In the genomic region with DNA sequence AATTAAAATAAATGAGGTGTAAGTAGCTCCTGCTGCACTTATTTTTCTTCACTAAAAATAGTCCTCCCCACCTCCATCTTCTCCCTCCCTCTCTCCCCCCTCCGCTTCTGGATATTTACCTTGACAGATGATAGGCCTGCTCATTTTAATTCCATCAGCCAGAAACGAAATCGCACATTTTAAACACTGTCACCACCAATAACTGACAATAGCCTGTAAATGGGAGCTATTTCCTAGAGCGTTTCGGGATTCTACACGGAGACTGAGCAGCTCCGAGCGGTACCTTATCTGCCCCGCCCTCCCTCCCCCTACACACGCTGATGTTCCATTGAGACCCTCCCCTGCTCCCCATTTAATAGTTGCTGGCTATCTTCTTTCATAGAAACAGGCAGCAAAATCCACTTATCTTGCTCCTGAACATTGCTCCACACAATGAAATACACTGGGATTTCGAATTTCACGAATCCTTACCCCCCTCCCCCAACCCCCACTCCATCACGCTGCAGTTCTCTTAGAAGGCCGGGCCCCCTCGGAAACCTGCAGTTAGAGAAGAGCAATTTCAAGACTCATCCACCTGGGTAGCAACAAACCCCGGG, we compare ENCODE assay signal across 17 mouse cellular contexts. TPM values are rescaled to one million over a fixed set of nuclear protein-coding genes. Genes with fewer than 3 reads are reported as not detected.
DNase-seq lines count a peak whose midpoint lies in the region; ATAC-seq lines count a peak whose summit lies in the region.
"Had no signal": no experiment of that assay in that cellular context is flagged by ENCODE, and none has a peak within 500 bp of the region (broad histone marks: within the 10 kb centered on the region; RNA-seq: fewer than 3 reads in every experiment).

No protein-coding gene starts in this region.

- peaks cover 74% of the 10 kb centered on the region for H3K27me3 ChIP-seq in heart, embryonic 11.5 days (ENCODE audit: control insufficient read depth, insufficient read depth, low read length)
- H3K27me3 ChIP-seq in embryonic facial prominence, embryonic 11.5 days (ENCODE audit: control insufficient read depth, insufficient read depth, low read length): peaks cover 10% of the 10 kb centered on the region
- H3K27me3 ChIP-seq in hindbrain, embryonic 11.5 days (ENCODE audit: control insufficient read depth, insufficient read depth, low read length): peaks cover 21% of the 10 kb centered on the region
- H3K27me3 ChIP-seq in midbrain, embryonic 11.5 days (ENCODE audit: control insufficient read depth, insufficient read depth, low read length): peaks cover 19% of the 10 kb centered on the region

- no peaks in the 10 kb centered on the region for H3K4me1 ChIP-seq in heart, embryonic 11.5 days (ENCODE audit: control insufficient read depth, insufficient read depth, low read length)
- no peaks in the 10 kb centered on the region for H3K4me1 ChIP-seq in embryonic facial prominence, embryonic 11.5 days (ENCODE audit: control insufficient read depth, insufficient read depth, low read length)
- no peaks in the 10 kb centered on the region for H3K4me1 ChIP-seq in hindbrain, embryonic 11.5 days (replicated peaks; ENCODE audit: control insufficient read depth, insufficient read depth, low read length)
- H3K4me1 ChIP-seq in midbrain, embryonic 11.5 days (ENCODE audit: control insufficient read depth, insufficient read depth, low read length): peaks cover 8% of the 10 kb centered on the region
- H3K4me1 ChIP-seq: liver, embryonic 13.5 days had no signal

- DNase-seq in heart, postnatal 4 days: no peak
- no peak for DNase-seq in embryonic facial prominence, embryonic 11.5 days (ENCODE audit: low spot score)
- peak; percentile 18 for DNase-seq in hindbrain, embryonic 11.5 days (ENCODE audit: low spot score)
- DNase-seq in midbrain, embryonic 11.5 days (ENCODE audit: low spot score, missing footprints): peak; percentile 77
- no peak for DNase-seq in right cerebral cortex, adult 18-20 months
- no peak for DNase-seq in thymus, postnatal 0 days (ENCODE audit: low spot score)
- DNase-seq: gastrocnemius, adult 2 months; layer of hippocampus, adult 9-11 months; liver, embryonic 13.5 days; thymus, postnatal 36 days had no signal

- H3K36me3 ChIP-seq in heart, embryonic 11.5 days (ENCODE audit: control insufficient read depth, insufficient read depth, low read length): no peaks in the 10 kb centered on the region
- no peaks in the 10 kb centered on the region for H3K36me3 ChIP-seq in embryonic facial prominence, embryonic 11.5 days (replicated peaks; ENCODE audit: control insufficient read depth, insufficient read depth, low read depth, low read length)
- H3K36me3 ChIP-seq in hindbrain, embryonic 11.5 days (ENCODE audit: control insufficient read depth, insufficient read depth, low read length): no peaks in the 10 kb centered on the region
- no peaks in the 10 kb centered on the region for H3K36me3 ChIP-seq in midbrain, embryonic 11.5 days (ENCODE audit: control insufficient read depth, insufficient read depth, low read length)
- H3K36me3 ChIP-seq: G1E; liver, embryonic 13.5 days had no signal

- H3K4me3 ChIP-seq in heart, embryonic 11.5 days (ENCODE audit: low read depth, low read length): no peak overlapping the region
- no peak overlapping the region for H3K4me3 ChIP-seq in embryonic facial prominence, embryonic 11.5 days (ENCODE audit: low read depth, low read length)
- H3K4me3 ChIP-seq in hindbrain, embryonic 11.5 days (ENCODE audit: low read depth, low read length): no peak overlapping the region
- no peak overlapping the region for H3K4me3 ChIP-seq in midbrain, embryonic 11.5 days (ENCODE audit: low read depth, low read length)
- H3K4me3 ChIP-seq: gastrocnemius, adult 2 months; liver, embryonic 13.5 days had no signal

- no peak for ATAC-seq in heart, embryonic 11.5 days (replicated peaks; ENCODE audit: insufficient number of reproducible peaks, low FRiP score, low TSS enrichment)
- no peak for ATAC-seq in embryonic facial prominence, embryonic 11.5 days (replicated peaks; ENCODE audit: insufficient number of reproducible peaks, low FRiP score, low TSS enrichment, low read depth)
- no peak for ATAC-seq in hindbrain, embryonic 11.5 days (ENCODE audit: low FRiP score)
- no peak for ATAC-seq in midbrain, embryonic 11.5 days (ENCODE audit: low FRiP score)
- ATAC-seq in megakaryocyte-erythroid progenitor cell, adult 5-6 weeks (replicated peaks; ENCODE audit: low FRiP score, low TSS enrichment, poor library complexity, severe bottlenecking): no peak
- ATAC-seq: activated CD4-positive, CD25-positive, alpha-beta regulatory T cell, adult 4 months had no signal

- peak overlapping the region; percentile 32 for H3K4me2 ChIP-seq in heart, embryonic 11.5 days
- peak overlapping the region; percentile 29 for H3K4me2 ChIP-seq in embryonic facial prominence, embryonic 11.5 days (ENCODE audit: low read depth, low read length)
- H3K4me2 ChIP-seq in hindbrain, embryonic 11.5 days (replicated peaks; ENCODE audit: low read depth, low read length): no peak overlapping the region
- H3K4me2 ChIP-seq in midbrain, embryonic 11.5 days: no peak overlapping the region
- H3K4me2 ChIP-seq: liver, embryonic 13.5 days had no signal

- peaks cover 4% of the 10 kb centered on the region; the same call in 1 of the 2 replicates for H3K9me3 ChIP-seq in heart, embryonic 11.5 days (replicated peaks; ENCODE audit: control insufficient read depth, low read length)
- no peaks in the 10 kb centered on the region for H3K9me3 ChIP-seq in embryonic facial prominence, embryonic 11.5 days (replicated peaks; ENCODE audit: control insufficient read depth, low read length)
- peaks cover 2% of the 10 kb centered on the region; the same call in 1 of the 2 replicates for H3K9me3 ChIP-seq in hindbrain, embryonic 11.5 days (ENCODE audit: control insufficient read depth, low read length)
- no peaks in the 10 kb centered on the region for H3K9me3 ChIP-seq in midbrain, embryonic 11.5 days (ENCODE audit: control insufficient read depth, low read length)

- no peak overlapping the region for H3K27ac ChIP-seq in heart, embryonic 11.5 days (ENCODE audit: low read depth, low read length)
- H3K27ac ChIP-seq in embryonic facial prominence, embryonic 11.5 days (replicated peaks; ENCODE audit: low read depth, low read length): no peak overlapping the region
- no peak overlapping the region for H3K27ac ChIP-seq in hindbrain, embryonic 11.5 days (ENCODE audit: low read depth, low read length)
- no peak overlapping the region for H3K27ac ChIP-seq in midbrain, embryonic 11.5 days (ENCODE audit: low read depth, low read length)
- H3K27ac ChIP-seq: gastrocnemius, adult 2 months; liver, embryonic 13.5 days; macrophage had no signal

- no peak overlapping the region for H3K9ac ChIP-seq in heart, embryonic 11.5 days (ENCODE audit: low read depth, low read length)
- H3K9ac ChIP-seq in embryonic facial prominence, embryonic 11.5 days (replicated peaks; ENCODE audit: low read length): no peak overlapping the region
- H3K9ac ChIP-seq in hindbrain, embryonic 11.5 days (ENCODE audit: low read depth, low read length): no peak overlapping the region
- no peak overlapping the region for H3K9ac ChIP-seq in midbrain, embryonic 11.5 days (ENCODE audit: low read length)
- H3K9ac ChIP-seq: liver, embryonic 13.5 days had no signal

- WGBS in heart, embryonic 11.5 days (ENCODE audit: insufficient replicate concordance): 9% methylated on average over 16 of the region's 16 CpGs
- WGBS in embryonic facial prominence, embryonic 11.5 days: 7% methylated on average over 16 of the region's 16 CpGs
- 13% methylated on average over 16 of the region's 16 CpGs for WGBS in hindbrain, embryonic 11.5 days
- WGBS in midbrain, embryonic 11.5 days: 16% methylated on average over 16 of the region's 16 CpGs

RNA-seq across cellular contexts. Expression of gene Efcab6, which starts 4.4 kb away (rescaled TPM):
- 0.08 TPM in 1 of 2 replicates, not detected in the other for polyA plus RNA-seq in heart, embryonic 11.5 days (2014; fragmentation: Nextera tagmentation; extraction: Ambion mirVana)
- not detected for total RNA-seq in heart, postnatal 4 days (2021)
- 0.14 and 0.20 TPM in 2 replicates for polyA plus RNA-seq in embryonic facial prominence, embryonic 11.5 days (2014; fragmentation: Nextera tagmentation; extraction: Ambion mirVana)
- polyA plus RNA-seq in hindbrain, embryonic 11.5 days (2014; fragmentation: Nextera tagmentation; extraction: Ambion mirVana): 0.26 and 0.27 TPM in 2 replicates
- 0.29 TPM in 1 of 2 replicates, not detected in the other for polyA plus RNA-seq in midbrain, embryonic 11.5 days (2014; fragmentation: Nextera tagmentation; extraction: Ambion mirVana)
- 0.34 and 0.49 TPM in 2 replicates for polyA plus RNA-seq in thymus, postnatal 0 days (2015; fragmentation: Nextera tagmentation; extraction: Ambion mirVana)
- total RNA-seq in megakaryocyte-erythroid progenitor cell, adult 5-6 weeks (2014; fragmentation: Nextera tagmentation): not detected in 2 replicates
- not detected in 2 replicates for total RNA-seq in megakaryocyte-erythroid progenitor cell, adult 5-6 weeks (2017)
- total RNA-seq: G1E; hematopoietic stem cell, adult 5-6 weeks had no signal
- polyA plus RNA-seq: activated CD4-positive, CD25-positive, alpha-beta regulatory T cell, adult 4 months; G1E; liver, embryonic 13.5 days; macrophage; spleen, adult 2 months had no signal

RNA-seq across cellular contexts. Expression of gene Sult4a1, which starts 36.0 kb away (rescaled TPM):
- 0.49 and 0.87 TPM in 2 replicates for polyA plus RNA-seq in heart, embryonic 11.5 days (2014; fragmentation: Nextera tagmentation; extraction: Ambion mirVana)
- total RNA-seq in heart, postnatal 4 days (2021): under 1 TPM; 0.19 to 0.38 TPM
- 5.7 and 7.4 TPM in 2 replicates for polyA plus RNA-seq in embryonic facial prominence, embryonic 11.5 days (2014; fragmentation: Nextera tagmentation; extraction: Ambion mirVana)
- 8.0 and 9.2 TPM in 2 replicates for polyA plus RNA-seq in hindbrain, embryonic 11.5 days (2014; fragmentation: Nextera tagmentation; extraction: Ambion mirVana)
- 8.7 and 8.9 TPM in 2 replicates for polyA plus RNA-seq in midbrain, embryonic 11.5 days (2014; fragmentation: Nextera tagmentation; extraction: Ambion mirVana)
- 0.22 and 0.30 TPM in 2 replicates for polyA plus RNA-seq in thymus, postnatal 0 days (2015; fragmentation: Nextera tagmentation; extraction: Ambion mirVana)
- total RNA-seq in megakaryocyte-erythroid progenitor cell, adult 5-6 weeks (2014; fragmentation: Nextera tagmentation): not detected in 2 replicates
- total RNA-seq in megakaryocyte-erythroid progenitor cell, adult 5-6 weeks (2017): not detected in 2 replicates
- total RNA-seq: G1E; gastrocnemius, adult 2 months; hematopoietic stem cell, adult 5-6 weeks had no signal
- polyA plus RNA-seq: activated CD4-positive, CD25-positive, alpha-beta regulatory T cell, adult 4 months; G1E; macrophage had no signal

RNA-seq across cellular contexts. Expression of gene Pnpla5, which starts 53.4 kb away (rescaled TPM):
- not detected in 2 replicates for polyA plus RNA-seq in heart, embryonic 11.5 days (2014; fragmentation: Nextera tagmentation; extraction: Ambion mirVana)
- total RNA-seq in heart, postnatal 4 days (2021): not detected
- polyA plus RNA-seq in embryonic facial prominence, embryonic 11.5 days (2014; fragmentation: Nextera tagmentation; extraction: Ambion mirVana): not detected in 2 replicates
- not detected in 2 replicates for polyA plus RNA-seq in hindbrain, embryonic 11.5 days (2014; fragmentation: Nextera tagmentation; extraction: Ambion mirVana)
- polyA plus RNA-seq in midbrain, embryonic 11.5 days (2014; fragmentation: Nextera tagmentation; extraction: Ambion mirVana): 0.05 TPM in 1 of 2 replicates, not detected in the other
- polyA plus RNA-seq in thymus, postnatal 0 days (2015; fragmentation: Nextera tagmentation; extraction: Ambion mirVana): 0.07 and 0.09 TPM in 2 replicates
- total RNA-seq in megakaryocyte-erythroid progenitor cell, adult 5-6 weeks (2014; fragmentation: Nextera tagmentation): not detected in 2 replicates
- not detected in 2 replicates for total RNA-seq in megakaryocyte-erythroid progenitor cell, adult 5-6 weeks (2017)
- total RNA-seq: G1E; hematopoietic stem cell, adult 5-6 weeks had no signal
- polyA plus RNA-seq: activated CD4-positive, CD25-positive, alpha-beta regulatory T cell, adult 4 months; G1E; liver, embryonic 13.5 days; macrophage; spleen, adult 2 months had no signal

Comparison
In these comparisons a context has a peak if more than half of its experiments do, and no peak if none do; other contexts are left out.
1. H3K4me2 ChIP-seq: peak in heart, embryonic 11.5 days (single experiment) and embryonic facial prominence, embryonic 11.5 days (single experiment); none in hindbrain, embryonic 11.5 days (single experiment) and midbrain, embryonic 11.5 days (single experiment).
2. DNase-seq: peak in hindbrain, embryonic 11.5 days (single experiment) and midbrain, embryonic 11.5 days (single experiment); none in heart, postnatal 4 days (single experiment), embryonic facial prominence, embryonic 11.5 days (single experiment), right cerebral cortex, adult 18-20 months (single experiment) and thymus, postnatal 0 days (single experiment).